Mouse (Mus musculus): ENCODE data around the gene Ccdc70.
"Not testable (repeated sequence)": the region's sequence is repeated elsewhere in the genome, so short reads cannot be mapped to it uniquely, and the experiment has no call there.

Ccdc70 gene

GRCm38 (mm10) chr8:21969475-21969874 is at the start of gene Ccdc70:
Gene Ccdc70, plus strand, starts transcription at chr8:21969775.
- no peak for DNase-seq (ENCODE audit: low read depth, low spot score)

GRCm38 (mm10) chr8:21930754-21931153 is 38.8 kb upstream of the Ccdc70 start:
- not testable (repeated sequence) for DNase-seq (ENCODE audit: low read depth, low spot score)

GRCm38 (mm10) chr8:21932610-21933009 is 37.0 kb upstream of the Ccdc70 start, which contains the start of gene Defb15:
Gene Defb15, minus strand, starts transcription at chr8:21932710.
- no peak for DNase-seq (ENCODE audit: low read depth, low spot score)

GRCm38 (mm10) chr8:21938052-21938451 is 31.5 kb upstream of the Ccdc70 start, which contains the start of gene Defb35:
Gene Defb35, plus strand, starts transcription at chr8:21938352.
- DNase-seq (ENCODE audit: low read depth, low spot score), result not testable (repeated sequence)

GRCm38 (mm10) chr8:21946462-21946861 is 23.1 kb upstream of the Ccdc70 start, which contains the start of gene Defb13:
Gene Defb13, plus strand, starts transcription at chr8:21946762.
- no peak for DNase-seq (ENCODE audit: low read depth, low spot score)

- no peak for DNase-seq (ENCODE audit: low read depth, low spot score)
These were observed 22.1 kb upstream of the Ccdc70 start for GRCm38 (mm10) chr8:21947311-21948017.

GRCm38 (mm10) chr8:21955321-21955720 is 14.3 kb upstream of the Ccdc70 start:
- peak; percentile 72 for DNase-seq (ENCODE audit: low read depth, low spot score)

- peak; percentile 85 for DNase-seq (ENCODE audit: low read depth, low spot score)
These were observed 13.2 kb upstream of the Ccdc70 start for GRCm38 (mm10) chr8:21956336-21956735.

- DNase-seq (ENCODE audit: low read depth, low spot score), result no peak
These were observed 11.2 kb upstream of the Ccdc70 start, which contains the start of gene Fam90a1a for GRCm38 (mm10) chr8:21958414-21958813. Gene Fam90a1a, plus strand, starts transcription at chr8:21958714.

GRCm38 (mm10) chr8:21966646-21967045 is 2.9 kb upstream of the Ccdc70 start:
- no peak for DNase-seq (ENCODE audit: low read depth, low spot score)

- DNase-seq (ENCODE audit: low read depth, low spot score), result no peak
These were observed 8.6 kb downstream of the Ccdc70 start for GRCm38 (mm10) chr8:21978193-21978592.

- DNase-seq (ENCODE audit: low read depth, low spot score), result peak; percentile 65
These were observed 12.2 kb downstream of the Ccdc70 start for GRCm38 (mm10) chr8:21981664-21982337.

GRCm38 (mm10) chr8:21992184-21992583 is 22.6 kb downstream of the Ccdc70 start:
- DNase-seq (ENCODE audit: low read depth, low spot score), result peak; percentile 82

GRCm38 (mm10) chr8:21995181-21995580 is 25.6 kb downstream of the Ccdc70 start:
- peak; percentile 45 for DNase-seq (ENCODE audit: low read depth, low spot score)

GRCm38 (mm10) chr8:22004750-22005522 is 35.4 kb downstream of the Ccdc70 start:
- DNase-seq (ENCODE audit: low read depth, low spot score), result no peak

- DNase-seq (ENCODE audit: low read depth, low spot score), result no peak
These were observed 36.8 kb downstream of the Ccdc70 start for GRCm38 (mm10) chr8:22006423-22006822.

GRCm38 (mm10) chr8:22009403-22009802 is 39.8 kb downstream of the Ccdc70 start:
- no peak for DNase-seq (ENCODE audit: low read depth, low spot score)

- no peak for DNase-seq (ENCODE audit: low read depth, low spot score)
These were observed 43.6 kb downstream of the Ccdc70 start for GRCm38 (mm10) chr8:22013034-22013707.

- no peak for DNase-seq (ENCODE audit: low read depth, low spot score)
These were observed 48.2 kb downstream of the Ccdc70 start for GRCm38 (mm10) chr8:22017731-22018130.

- no peak for DNase-seq (ENCODE audit: low read depth, low spot score)
These were observed 49.9 kb downstream of the Ccdc70 start for GRCm38 (mm10) chr8:22019498-22019897.

GRCm38 (mm10) chr8:22022244-22022643 is 52.7 kb downstream of the Ccdc70 start:
- peak; percentile 30 for DNase-seq (ENCODE audit: low read depth, low spot score)
